Mouse (Mus musculus): ENCODE data around the gene Gm20604.

The Gm20604 gene

DNA sequence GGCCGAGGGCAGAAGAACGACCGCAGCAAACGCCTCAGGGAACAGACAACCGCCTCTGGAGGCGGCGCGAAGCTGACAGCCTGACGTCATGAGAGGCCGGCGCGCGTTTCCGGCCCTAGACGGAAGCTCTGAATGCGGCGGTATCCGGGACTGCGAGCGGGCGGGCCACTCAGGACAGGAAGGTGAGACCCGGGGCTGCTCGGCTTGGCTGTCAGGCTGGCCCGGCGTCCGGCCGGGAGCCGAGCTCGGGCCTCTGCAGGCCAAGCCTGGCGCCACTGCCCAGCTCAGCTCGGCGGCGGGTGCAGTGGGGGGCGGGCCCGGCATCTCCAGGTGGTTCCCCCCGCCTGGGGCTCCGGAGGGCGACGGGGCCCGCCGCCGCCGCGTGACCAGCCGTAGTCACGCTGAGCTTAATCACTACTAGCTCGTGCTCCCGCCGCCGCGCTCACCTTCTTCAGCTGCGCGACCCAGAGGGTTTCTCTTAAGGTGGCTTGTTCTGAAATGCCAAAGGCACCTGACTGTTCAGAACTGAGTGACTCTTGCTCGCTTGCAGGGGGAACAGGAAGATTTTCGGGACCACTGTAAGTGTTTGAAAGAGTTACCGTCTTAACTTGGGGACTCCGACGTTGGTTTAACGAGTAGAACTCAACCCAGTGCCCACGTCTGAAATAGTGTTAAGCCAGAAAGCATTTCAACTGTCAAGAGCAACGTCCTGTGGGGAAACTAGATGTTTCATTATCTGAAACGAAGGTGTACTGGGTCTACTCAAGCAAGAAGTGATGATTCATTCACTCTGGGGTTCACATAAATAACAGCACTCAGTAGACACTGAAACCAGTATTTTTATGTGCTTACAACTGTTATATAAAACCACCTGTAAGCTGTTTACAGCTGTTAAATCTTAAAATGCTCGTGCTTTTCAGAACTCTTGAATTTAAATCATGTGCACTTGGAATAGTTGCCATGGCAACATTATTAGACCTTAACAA is 14.6 kb downstream of the Gm20604 start, which contains the start of the genes Moap1 and Tmem251:
TSS of gene Moap1 (minus strand) at position 73 of the 986 bp plus-strand sequence.
TSS of gene Tmem251 (plus strand) at position 174 of the 986 bp plus-strand sequence.
- in situ Hi-C loops (cut with MboI, MseI) = loop anchor here in 1 of 2 experiments (25.0 kb wide), 1 partner anchor 593 kb away; no protein-coding TSS in a partner anchor

DNA sequence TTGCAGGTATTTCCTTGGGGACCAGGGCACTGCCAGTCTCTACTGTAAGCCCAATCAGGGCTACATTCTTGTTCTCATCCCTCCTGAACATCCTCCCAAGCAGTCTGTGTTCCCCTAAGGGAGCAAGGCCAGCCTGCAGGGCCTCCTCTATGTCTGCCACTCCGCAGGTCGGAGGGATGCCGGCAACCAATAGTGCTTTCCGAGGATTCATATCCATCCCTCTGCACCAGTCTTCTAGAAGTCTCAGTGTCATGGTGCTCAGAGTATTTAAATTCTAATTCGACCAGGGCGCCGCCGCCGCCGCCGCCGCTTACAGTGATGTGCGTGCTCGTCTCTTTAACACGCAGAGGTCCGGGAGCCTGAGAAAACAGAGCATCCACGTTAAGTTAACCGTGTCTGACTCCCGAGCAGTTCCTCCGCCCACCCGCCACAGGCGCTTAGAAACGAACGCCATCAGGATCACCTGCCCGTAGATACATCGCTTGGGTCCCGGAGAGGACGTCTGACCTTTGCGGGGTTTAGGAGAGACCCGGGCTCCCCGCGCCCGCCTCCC is 15.4 kb downstream of the Gm20604 start:
- in situ Hi-C loops (cut with MboI, MseI) = loop anchor here in 1 of 2 experiments (25.0 kb wide), 1 partner anchor 594 kb away; no protein-coding TSS in a partner anchor

GRCm38 (mm10) chr12:102742056-102742455 is 16.4 kb downstream of the Gm20604 start:
- in situ Hi-C loops (cut with MboI, MseI) = loop anchor here in 1 of 2 experiments (25.0 kb wide), 1 partner anchor 595 kb away; no protein-coding TSS in a partner anchor

DNA sequence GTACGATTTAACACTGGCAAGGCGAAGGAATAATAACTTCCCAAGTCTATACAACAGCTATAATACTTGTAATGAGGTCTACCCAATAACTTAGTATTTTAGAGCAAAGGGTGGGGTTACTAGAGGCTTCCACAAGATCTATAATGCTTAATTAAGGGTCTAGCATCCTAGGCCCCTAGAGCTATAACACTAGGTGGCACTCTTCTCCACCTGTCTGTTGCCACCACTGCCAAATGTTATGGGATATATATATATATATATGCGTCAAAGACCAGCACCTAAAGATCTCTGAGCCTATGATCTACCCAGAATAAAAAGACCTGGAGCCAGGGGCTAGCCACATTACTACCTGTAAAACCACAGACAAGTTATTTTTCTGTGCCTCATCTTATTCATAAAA is 18.2 kb downstream of the Gm20604 start:
- in situ Hi-C loops (cut with MboI, MseI) = loop anchor here in 1 of 2 experiments (25.0 kb wide), 1 partner anchor 597 kb away; no protein-coding TSS in a partner anchor

GRCm38 (mm10) chr12:102739096-102739495 is 19.4 kb downstream of the Gm20604 start:
- in situ Hi-C loops (cut with MboI, MseI) = loop anchor here in 1 of 2 experiments (25.0 kb wide), 1 partner anchor 598 kb away; no protein-coding TSS in a partner anchor

DNA sequence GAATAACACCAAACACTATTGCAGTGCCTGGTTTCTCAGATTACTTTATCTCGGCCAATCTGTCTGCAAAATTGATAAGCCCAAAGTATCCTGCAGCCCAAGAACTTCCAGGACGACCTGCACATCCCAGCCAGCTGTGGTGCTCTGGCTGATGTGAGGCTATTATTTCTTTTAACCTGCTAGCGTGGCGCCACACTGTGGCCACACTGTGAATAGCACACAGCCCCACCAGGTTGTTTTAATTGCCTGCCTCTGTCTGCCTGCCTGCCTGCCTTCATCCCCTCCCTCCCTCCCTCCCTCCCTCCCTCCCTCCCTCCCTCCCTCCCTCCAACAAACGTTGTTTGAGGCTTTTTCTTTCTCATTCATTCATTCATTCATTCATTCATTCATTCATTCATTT is 25.1 kb downstream of the Gm20604 start:
- in situ Hi-C loops (cut with MboI, MseI) = loop anchor here in 1 of 2 experiments (25.0 kb wide), 1 partner anchor 604 kb away; no protein-coding TSS in a partner anchor

GRCm38 (mm10) chr12:102730798-102731619 is 27.5 kb downstream of the Gm20604 start:
- in situ Hi-C loops (cut with MboI, MseI) = loop anchor here in 1 of 2 experiments (25.0 kb wide), 1 partner anchor 606 kb away; no protein-coding TSS in a partner anchor

- in situ Hi-C loops (cut with MboI, MseI) = loop anchor here (5.0 to 25.0 kb wide), 4 partner anchors 153 to 607 kb away; no protein-coding TSS in a partner anchor
Measured at GRCm38 (mm10) chr12:102729855-102730797, 28.3 kb downstream of the Gm20604 start.

DNA sequence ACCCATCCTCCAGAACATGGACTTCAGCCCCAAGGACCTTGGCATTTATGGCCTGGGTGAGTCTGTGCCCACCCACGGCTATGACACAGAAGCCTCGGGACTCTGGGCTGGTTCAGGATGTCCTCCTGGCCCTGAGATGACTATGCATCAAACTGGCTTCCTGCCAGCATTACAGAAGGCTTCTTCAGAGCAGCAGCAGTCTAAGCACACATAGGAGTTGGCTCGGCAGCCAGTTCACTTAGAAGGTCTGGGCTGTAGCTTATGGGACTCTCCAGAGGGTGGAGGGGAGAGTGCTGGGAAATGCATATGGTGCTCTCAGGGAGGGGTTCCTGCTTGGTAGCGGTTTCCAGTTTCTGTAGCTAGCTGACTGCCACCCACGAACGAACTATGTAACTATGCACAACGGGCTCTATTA is 32.7 kb downstream of the Gm20604 start:
- in situ Hi-C loops (cut with MboI, MseI) = loop anchor here (5.0 to 25.0 kb wide), 4 partner anchors 148 to 612 kb away; no protein-coding TSS in a partner anchor

GRCm38 (mm10) chr12:102725146-102725545 is 33.3 kb downstream of the Gm20604 start:
- in situ Hi-C loops (cut with MboI, MseI) = loop anchor here (5.0 to 25.0 kb wide), 4 partner anchors 148 to 612 kb away; no protein-coding TSS in a partner anchor

- in situ Hi-C loops (cut with MboI, MseI) = no loop called here
Measured at GRCm38 (mm10) chr12:102723861-102724260, 34.6 kb downstream of the Gm20604 start.

- in situ Hi-C loops (cut with MboI, MseI) = no loop called here
Measured at GRCm38 (mm10) chr12:102722966-102723365, 35.5 kb downstream of the Gm20604 start.

GRCm38 (mm10) chr12:102722451-102722850 is 36.0 kb downstream of the Gm20604 start:
- in situ Hi-C loops (cut with MboI, MseI) = no loop called here

- in situ Hi-C loops (cut with MboI, MseI) = no loop called here
Measured at GRCm38 (mm10) chr12:102719552-102720315, 38.7 kb downstream of the Gm20604 start.

- in situ Hi-C loops (cut with MboI, MseI) = no loop called here
Measured at GRCm38 (mm10) chr12:102714654-102715395, 43.6 kb downstream of the Gm20604 start.

DNA sequence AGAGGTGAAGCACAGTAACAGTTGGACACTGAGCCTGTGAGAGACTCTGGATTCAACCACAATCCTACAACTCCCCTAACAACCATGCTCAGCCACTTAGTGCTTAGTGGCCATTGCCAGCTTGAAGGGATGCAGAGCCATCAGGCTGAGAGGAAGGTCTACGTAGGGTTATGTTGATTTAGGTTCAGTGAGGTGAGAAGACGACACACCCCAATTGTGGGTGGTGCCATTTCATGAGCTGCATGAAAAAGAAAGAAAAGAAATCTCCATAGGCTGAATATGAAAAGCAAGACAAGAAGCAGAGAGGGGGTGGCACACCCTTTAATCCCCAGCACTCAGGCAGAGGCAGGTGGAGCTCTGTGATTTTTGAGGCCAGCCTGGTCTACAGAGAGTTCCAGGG is 44.4 kb downstream of the Gm20604 start:
- in situ Hi-C loops (cut with MboI, MseI) = no loop called here

GRCm38 (mm10) chr12:102713153-102713865 is 45.2 kb downstream of the Gm20604 start:
- in situ Hi-C loops (cut with MboI, MseI) = no loop called here
